Mouse (Mus musculus) forebrain, embryonic 11.5 days (tissue): ENCODE measurements around the gene Ubox5. TPM values are rescaled to one million over a fixed set of nuclear protein-coding genes. Genes with fewer than 3 reads are reported as not detected.

Source experiments
- polyA plus RNA-seq: library from polyadenylated mRNA; unstranded; fragments of >200 nt; fragmentation: Nextera tagmentation; extraction: Ambion mirVana; gene quantifications from 2 replicates; pipeline ENCODE4 v1.2.1, GENCODE M21; 2014

Ubox5 gene
- polyA plus RNA-seq, 1 experiment from 2014 or later, result 17.8 TPM

Other genes with a start within 250 kb of the Ubox5 start
- gene Cpxm1, start 232.5 kb downstream of the Ubox5 start, polyA plus RNA-seq, result 27.1 and 29.9 TPM in 2 replicates
- not detected in 2 replicates for gene Gm28372, start 224.8 kb downstream of the Ubox5 start, polyA plus RNA-seq
- gene 1700020A23Rik, start 224.8 kb downstream of the Ubox5 start, polyA plus RNA-seq, result not detected in 2 replicates
- not detected in 2 replicates for gene Tmem239, start 223.6 kb downstream of the Ubox5 start, polyA plus RNA-seq
- 95.8 and 103 TPM in 2 replicates for gene Vps16, start 205.7 kb downstream of the Ubox5 start, polyA plus RNA-seq
- 9.6 and 12.2 TPM in 2 replicates for gene Pced1a, start 205.3 kb downstream of the Ubox5 start, polyA plus RNA-seq
- 116 and 128 TPM in 2 replicates for gene Ptpra, start 179.8 kb downstream of the Ubox5 start, polyA plus RNA-seq
- 70.5 and 81.0 TPM in 2 replicates for gene Mrps26, start 66.3 kb downstream of the Ubox5 start, polyA plus RNA-seq
- gene Oxt, start 53.9 kb downstream of the Ubox5 start, polyA plus RNA-seq, result not detected in 2 replicates
- not detected in 2 replicates for gene Avp, start 47.5 kb downstream of the Ubox5 start, polyA plus RNA-seq
- 20.5 and 21.5 TPM in 2 replicates for gene Fastkd5, start within 50 bp of the Ubox5 start, polyA plus RNA-seq
- gene Lzts3, start 12.8 kb upstream of the Ubox5 start, polyA plus RNA-seq, result 1.6 and 1.7 TPM in 2 replicates
- 46.8 and 48.5 TPM in 2 replicates for gene Ddrgk1, start 34.6 kb upstream of the Ubox5 start, polyA plus RNA-seq
- gene Itpa, start 37.6 kb upstream of the Ubox5 start, polyA plus RNA-seq, result 152 and 156 TPM in 2 replicates
- 1.2 TPM in 2 replicates for gene Slc4a11, start 67.5 kb upstream of the Ubox5 start, polyA plus RNA-seq